Mouse (Mus musculus): ENCODE results near the gene Gpr179. TPM values are rescaled to one million over a fixed set of nuclear protein-coding genes. Genes with fewer than 3 reads are reported as not detected.

Gene Gpr179
- total and polyA plus RNA-seq, 2 experiments = not detected

DNA sequence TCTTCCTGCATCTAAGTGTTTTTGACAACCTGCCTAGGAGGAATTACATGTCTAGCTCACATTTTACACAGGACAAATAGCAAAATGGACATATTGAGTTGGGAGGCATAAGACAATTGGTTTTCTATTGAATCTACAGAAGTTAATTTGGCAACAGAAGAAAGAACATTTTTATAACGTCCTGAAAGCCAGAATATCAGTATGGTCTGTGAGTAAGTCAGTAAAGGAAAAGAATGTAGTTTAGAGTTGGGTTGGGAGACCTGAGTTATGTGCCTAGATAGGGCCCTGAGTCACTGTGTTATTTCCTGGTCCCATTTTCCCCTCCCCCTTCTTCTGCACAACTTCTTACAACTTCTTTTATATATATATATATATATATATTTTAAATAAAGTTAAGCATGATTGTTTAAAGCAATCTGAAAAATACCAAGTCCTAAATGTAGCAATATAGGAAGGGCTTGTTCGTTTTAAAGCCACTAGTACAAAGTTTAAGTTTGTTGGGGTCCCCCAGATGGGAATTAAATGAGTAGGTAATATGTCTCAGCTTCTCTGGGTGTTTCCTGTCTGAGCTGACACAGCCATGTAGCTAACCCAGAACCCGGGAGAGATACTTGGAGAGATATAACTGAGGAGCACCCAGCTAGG, 42.9 kb downstream of the Gpr179 start:
- Histone ChIP-seq H3K27ac (replicated peaks; ENCODE audit: insufficient read depth, low read depth, low read length) (no peak overlapping the region), H3K4me3 (ENCODE audit: insufficient read depth, low read depth, low read length) (no peak overlapping the region), H3K79me2 (ENCODE audit: control insufficient read depth, insufficient read depth, low read length) (no peaks in the 10 kb centered on the region), H3K36me3 (ENCODE audit: control insufficient read depth, insufficient read depth, low read length) (no peaks in the 10 kb centered on the region), H3K9ac (ENCODE audit: low read depth, low read length) (no peak overlapping the region), H3K4me1 (ENCODE audit: control insufficient read depth, insufficient read depth, low read length) (peaks cover 3% of the 10 kb centered on the region; the same call in 1 of the 2 replicates), H3K27me3 (ENCODE audit: control insufficient read depth, insufficient read depth, low read length) (no peaks in the 10 kb centered on the region)
- no peak for DNase-seq (ENCODE audit: extremely low read depth, low read depth, low spot score)
- 25% methylated on average over 3 of the region's 3 CpGs for WGBS
- TF ChIP-seq POLR2A (IDR thresholded peaks at IDR 0.05; ENCODE audit: extremely low read depth, insufficient read depth, low read length) = no peak
- no peak for TF ChIP-seq CTCF (IDR thresholded peaks at IDR 0.05; ENCODE audit: low read depth, low read length)

DNA sequence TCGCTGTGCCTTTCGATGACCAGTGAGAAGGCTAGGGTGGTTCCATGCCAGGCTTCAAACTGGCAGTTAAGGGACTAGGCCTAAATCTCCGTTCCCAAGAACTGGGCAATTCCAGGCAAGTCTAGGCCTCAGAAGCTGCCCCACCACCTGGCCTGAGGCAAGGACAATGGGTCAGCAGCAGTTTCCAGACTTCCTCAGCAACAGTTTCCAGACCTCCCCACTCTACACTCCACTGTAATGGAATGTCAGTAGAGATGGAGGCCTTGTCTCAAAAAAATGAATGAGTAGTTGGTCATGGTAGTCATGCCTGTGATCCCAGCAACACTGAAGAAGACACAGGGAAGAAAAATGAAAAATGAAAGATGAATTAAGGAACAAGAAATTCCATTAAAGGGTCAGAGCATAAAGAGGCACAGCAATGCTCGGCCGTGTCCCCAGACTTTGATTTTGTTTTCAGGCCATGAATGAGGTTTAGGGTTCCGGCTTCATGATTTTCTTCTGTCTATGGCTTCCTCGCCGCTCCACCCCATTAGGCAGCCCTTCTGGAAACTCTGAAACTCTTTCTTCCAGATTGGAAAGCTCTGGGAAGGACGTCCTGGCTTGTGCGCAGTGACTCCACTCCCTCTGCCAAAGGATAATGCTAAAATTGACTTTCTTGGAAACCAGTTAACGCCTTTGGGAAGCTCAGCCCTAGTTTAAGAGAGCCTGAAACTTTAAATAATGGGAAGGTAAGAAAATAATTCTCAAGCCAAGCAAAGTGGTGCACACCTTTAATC, 44.4 kb downstream of the Gpr179 start:
- no peaks in the 10 kb centered on the region for H3K36me3 ChIP-seq (ENCODE audit: control insufficient read depth, insufficient read depth, low read length)
- H3K27ac ChIP-seq (replicated peaks; ENCODE audit: insufficient read depth, low read depth, low read length) = no peak overlapping the region
- H3K27me3 ChIP-seq (ENCODE audit: control insufficient read depth, insufficient read depth, low read length) = no peaks in the 10 kb centered on the region
- TF ChIP-seq CTCF (IDR thresholded peaks at IDR 0.05; ENCODE audit: low read depth, low read length) (no peak), POLR2A (IDR thresholded peaks at IDR 0.05; ENCODE audit: extremely low read depth, insufficient read depth, low read length) (no peak)
- H3K4me1 ChIP-seq (ENCODE audit: control insufficient read depth, insufficient read depth, low read length) = peaks cover 3% of the 10 kb centered on the region; the same call in 1 of the 2 replicates
- DNase-seq (ENCODE audit: extremely low read depth, low read depth, low spot score) = no peak
- no peak overlapping the region for H3K9ac ChIP-seq (ENCODE audit: low read depth, low read length)
- H3K79me2 ChIP-seq (ENCODE audit: control insufficient read depth, insufficient read depth, low read length) = no peaks in the 10 kb centered on the region
- WGBS = 97% methylated on average over 11 of the region's 11 CpGs
- no peak overlapping the region for H3K4me3 ChIP-seq (ENCODE audit: insufficient read depth, low read depth, low read length)

DNA sequence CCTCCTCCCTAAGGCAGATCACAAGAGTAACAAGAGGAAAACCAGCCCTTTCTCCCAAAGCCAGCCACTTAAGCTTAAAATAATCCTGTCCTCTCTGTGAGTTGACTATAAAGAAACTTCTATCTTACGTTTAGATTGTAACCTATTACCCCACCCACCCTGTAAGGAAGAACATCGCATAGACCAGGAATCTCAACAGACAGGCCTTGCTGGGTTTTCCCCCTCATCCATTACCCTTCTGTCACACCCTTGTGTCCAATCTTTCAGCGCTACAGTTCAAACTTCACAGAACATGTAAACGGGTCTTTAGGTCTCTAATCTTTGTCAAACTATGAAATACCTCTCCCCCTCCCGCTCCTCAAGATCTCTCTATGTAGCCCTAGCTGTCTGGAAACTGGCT, 47.2 kb downstream of the Gpr179 start:
- Histone ChIP-seq H3K4me3 (ENCODE audit: insufficient read depth, low read depth, low read length) (no peak overlapping the region), H3K27me3 (ENCODE audit: control insufficient read depth, insufficient read depth, low read length) (no peaks in the 10 kb centered on the region), H3K27ac (replicated peaks; ENCODE audit: insufficient read depth, low read depth, low read length) (no peak overlapping the region), H3K4me1 (ENCODE audit: control insufficient read depth, insufficient read depth, low read length) (no peaks in the 10 kb centered on the region; the same call in 1 of the 2 replicates), H3K9ac (ENCODE audit: low read depth, low read length) (no peak overlapping the region), H3K36me3 (ENCODE audit: control insufficient read depth, insufficient read depth, low read length) (no peaks in the 10 kb centered on the region), H3K79me2 (ENCODE audit: control insufficient read depth, insufficient read depth, low read length) (no peaks in the 10 kb centered on the region)
- 87% methylated on average over 5 of the region's 5 CpGs for WGBS
- DNase-seq (ENCODE audit: extremely low read depth, low read depth, low spot score) = no peak
- TF ChIP-seq CTCF (IDR thresholded peaks at IDR 0.05; ENCODE audit: low read depth, low read length) (no peak), POLR2A (IDR thresholded peaks at IDR 0.05; ENCODE audit: extremely low read depth, insufficient read depth, low read length) (no peak)

DNA sequence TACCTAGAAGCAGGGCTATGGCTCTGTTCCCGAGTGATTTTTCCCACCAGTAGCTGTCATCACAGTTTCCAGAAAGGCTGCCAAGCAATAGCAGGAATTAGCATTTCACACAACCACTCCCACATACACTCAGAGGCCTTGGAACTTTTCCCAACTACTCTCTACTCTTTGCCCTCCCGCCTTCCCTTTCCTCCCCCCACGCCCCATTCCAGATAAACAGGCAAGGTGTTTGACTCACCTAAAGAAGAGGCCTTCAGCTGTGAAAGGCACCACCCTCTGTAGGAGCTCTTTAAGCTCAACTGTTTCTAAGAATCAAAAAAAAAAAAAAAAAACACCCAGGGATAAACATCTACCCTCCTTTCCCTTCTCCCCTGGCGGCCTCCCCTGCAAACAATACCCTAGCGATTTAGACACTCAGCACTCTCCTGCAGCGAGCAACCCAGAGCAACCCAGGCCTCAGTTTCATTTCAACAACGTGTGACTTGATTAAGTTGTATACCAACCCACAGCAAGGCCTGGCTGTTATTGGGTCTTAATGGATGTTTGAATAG, 49.6 kb downstream of the Gpr179 start:
- Histone ChIP-seq H3K27me3 (ENCODE audit: control insufficient read depth, insufficient read depth, low read length) (no peaks in the 10 kb centered on the region), H3K4me3 (ENCODE audit: insufficient read depth, low read depth, low read length) (no peak overlapping the region), H3K27ac (replicated peaks; ENCODE audit: insufficient read depth, low read depth, low read length) (no peak overlapping the region), H3K4me1 (ENCODE audit: control insufficient read depth, insufficient read depth, low read length) (no peaks in the 10 kb centered on the region; the same call in 1 of the 2 replicates), H3K9ac (ENCODE audit: low read depth, low read length) (no peak overlapping the region), H3K79me2 (ENCODE audit: control insufficient read depth, insufficient read depth, low read length) (no peaks in the 10 kb centered on the region), H3K36me3 (ENCODE audit: control insufficient read depth, insufficient read depth, low read length) (no peaks in the 10 kb centered on the region)
- 14% methylated on average over 7 of the region's 7 CpGs for WGBS
- TF ChIP-seq CTCF (IDR thresholded peaks at IDR 0.05; ENCODE audit: low read depth, low read length) = no peak
- TF ChIP-seq POLR2A (IDR thresholded peaks at IDR 0.05; ENCODE audit: extremely low read depth, insufficient read depth, low read length) = no peak
- DNase-seq (ENCODE audit: extremely low read depth, low read depth, low spot score) = peak; percentile 88

DNA sequence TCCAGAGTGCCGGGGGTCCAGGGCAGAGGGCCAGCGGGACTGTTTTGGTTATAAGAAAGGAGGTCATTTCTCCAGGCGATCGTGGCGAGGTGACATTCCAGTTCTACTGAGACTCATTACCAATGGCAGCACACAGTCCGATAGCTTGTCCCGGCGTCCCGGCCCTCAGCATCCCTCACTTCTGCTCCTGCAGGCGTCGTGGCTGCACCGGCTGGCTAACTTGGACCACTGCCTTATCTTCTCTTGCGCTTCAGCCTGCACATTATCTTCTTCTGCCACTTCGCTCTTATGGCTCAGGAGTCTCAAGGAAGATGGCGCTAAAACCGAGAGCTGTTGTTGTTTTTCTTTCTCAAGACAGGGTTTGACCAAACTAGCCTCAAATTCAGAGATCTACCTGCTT, 50.5 kb downstream of the Gpr179 start:
- Histone ChIP-seq H3K4me1 (ENCODE audit: control insufficient read depth, insufficient read depth, low read length) (no peaks in the 10 kb centered on the region; the same call in 1 of the 2 replicates), H3K27me3 (ENCODE audit: control insufficient read depth, insufficient read depth, low read length) (no peaks in the 10 kb centered on the region), H3K4me3 (ENCODE audit: insufficient read depth, low read depth, low read length) (no peak overlapping the region), H3K79me2 (ENCODE audit: control insufficient read depth, insufficient read depth, low read length) (no peaks in the 10 kb centered on the region), H3K9ac (ENCODE audit: low read depth, low read length) (no peak overlapping the region), H3K27ac (replicated peaks; ENCODE audit: insufficient read depth, low read depth, low read length) (no peak overlapping the region), H3K36me3 (ENCODE audit: control insufficient read depth, insufficient read depth, low read length) (no peaks in the 10 kb centered on the region)
- WGBS = 91% methylated on average over 16 of the region's 16 CpGs
- TF ChIP-seq CTCF (IDR thresholded peaks at IDR 0.05; ENCODE audit: low read depth, low read length) (no peak), POLR2A (IDR thresholded peaks at IDR 0.05; ENCODE audit: extremely low read depth, insufficient read depth, low read length) (no peak)
- no peak for DNase-seq (ENCODE audit: extremely low read depth, low read depth, low spot score)
